Mouse (Mus musculus) adrenal gland, adult 18-20 months (tissue): Measurements from ENCODE around the gene Sema4a. TPM values are rescaled to one million over a fixed set of nuclear protein-coding genes. Genes with fewer than 3 reads are reported as not detected.

Experiments
- DNase-seq, 2 experiments: peaks; one replicate each; pipeline ENCODE4 v3.0.0; 2021 to 2022; ENCODE audit warnings: low spot score in 2 of 2
- total RNA-seq, 2 experiments: library from RNA; stranded (reverse); gene quantifications; 1 replicate in 1 of 2; 2 replicates in 1 of 2; pipeline ENCODE4 v1.2.3; 2021

Gene Sema4a
- total RNA-seq, 2 experiments from 2014 or later: 12.6 to 23.6 TPM

- no peak for DNase-seq
Observed at GRCm38 (mm10) chr3:88456746-88457532, 4.0 kb downstream of the Sema4a start.

- no peak for DNase-seq
Observed at GRCm38 (mm10) chr3:88456313-88456712, 4.7 kb downstream of the Sema4a start.

GRCm38 (mm10) chr3:88455588-88456264 is 5.3 kb downstream of the Sema4a start:
- no peak for DNase-seq

- no peak for DNase-seq
Observed at GRCm38 (mm10) chr3:88454762-88455587, 6.0 kb downstream of the Sema4a start.

DNA sequence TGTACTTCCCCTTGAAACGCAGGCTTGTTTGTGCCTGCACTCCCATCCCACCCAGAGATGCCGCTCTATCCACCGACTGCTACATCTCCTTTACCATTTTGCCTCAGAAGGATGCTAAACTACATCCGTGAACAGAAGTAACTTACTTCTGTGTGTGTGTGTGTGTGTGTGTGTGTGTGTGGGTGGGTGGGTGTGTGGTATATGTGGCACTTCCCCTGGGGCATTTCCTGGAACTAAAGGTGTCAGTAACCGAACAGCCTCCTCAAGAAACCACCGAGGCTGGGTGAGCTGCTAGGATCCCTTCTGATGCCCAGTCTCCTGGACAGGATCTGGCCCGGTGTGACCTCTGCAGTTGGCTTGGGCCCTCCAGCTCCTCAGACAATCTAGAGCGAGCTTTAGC is 7.0 kb downstream of the Sema4a start:
- DNase-seq: no peak

GRCm38 (mm10) chr3:88453369-88453768 is 7.6 kb downstream of the Sema4a start:
- DNase-seq: no peak

- no peak for DNase-seq
Observed at GRCm38 (mm10) chr3:88452716-88453115, 8.3 kb downstream of the Sema4a start.

DNA sequence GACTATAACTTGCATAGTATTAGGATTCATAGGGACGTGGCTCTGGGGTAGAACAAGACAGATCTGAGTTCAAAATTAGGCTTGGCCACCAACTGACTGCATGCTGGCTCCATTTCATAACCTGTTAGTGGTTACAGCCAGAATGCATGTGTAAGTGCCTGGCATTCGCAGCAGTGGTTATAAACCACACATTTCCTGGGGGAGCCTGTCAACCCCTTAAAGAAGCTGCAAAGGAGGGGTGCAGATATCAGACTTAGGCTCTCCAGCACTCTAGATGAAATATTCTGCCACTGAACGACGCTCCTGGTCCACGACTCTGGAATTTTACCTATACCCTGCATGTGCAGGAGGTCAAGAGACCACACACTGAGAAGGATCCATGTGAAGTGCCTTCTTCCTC is 8.7 kb downstream of the Sema4a start:
- DNase-seq: no peak

- DNase-seq: no peak
Observed at GRCm38 (mm10) chr3:88450379-88451131, 10.4 kb downstream of the Sema4a start.

DNA sequence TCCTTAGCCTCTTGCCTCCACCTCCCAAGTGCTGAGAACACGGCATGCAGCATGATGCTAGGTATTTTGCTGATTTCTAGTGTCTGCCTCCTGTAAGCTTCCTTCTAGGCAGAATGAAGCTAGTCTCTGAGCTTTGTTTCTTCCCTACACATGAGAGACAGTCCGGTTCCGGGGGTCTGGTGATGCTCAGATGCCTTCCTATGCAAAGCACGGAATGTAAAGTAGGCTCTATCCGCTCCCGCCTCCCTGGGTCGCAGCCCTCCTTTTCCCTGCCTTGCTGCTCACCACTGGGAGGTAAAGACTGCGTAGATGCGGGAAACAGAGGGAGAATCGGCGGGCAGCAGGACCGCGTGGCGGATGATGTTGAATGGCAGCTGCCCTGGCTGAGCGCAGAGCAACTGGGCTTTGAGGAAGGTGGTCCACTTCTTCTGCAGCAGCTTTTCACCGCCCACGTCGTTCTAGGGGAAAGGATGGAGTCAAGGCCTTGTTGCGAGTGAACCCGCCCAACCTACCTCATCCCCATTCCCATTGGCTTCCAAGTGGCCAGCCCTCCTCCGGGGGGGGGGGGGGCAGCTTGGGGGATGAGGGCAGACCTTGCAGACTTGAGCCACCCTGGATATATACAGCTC is 11.5 kb downstream of the Sema4a start:
- DNase-seq: peak in 1 of 2 experiments; percentile 52

GRCm38 (mm10) chr3:88448443-88448842 is 12.5 kb downstream of the Sema4a start:
- DNase-seq: no peak

GRCm38 (mm10) chr3:88447676-88448183 is 13.3 kb downstream of the Sema4a start:
- DNase-seq: no peak

GRCm38 (mm10) chr3:88446471-88447123 is 14.4 kb downstream of the Sema4a start:
- DNase-seq: no peak

DNA sequence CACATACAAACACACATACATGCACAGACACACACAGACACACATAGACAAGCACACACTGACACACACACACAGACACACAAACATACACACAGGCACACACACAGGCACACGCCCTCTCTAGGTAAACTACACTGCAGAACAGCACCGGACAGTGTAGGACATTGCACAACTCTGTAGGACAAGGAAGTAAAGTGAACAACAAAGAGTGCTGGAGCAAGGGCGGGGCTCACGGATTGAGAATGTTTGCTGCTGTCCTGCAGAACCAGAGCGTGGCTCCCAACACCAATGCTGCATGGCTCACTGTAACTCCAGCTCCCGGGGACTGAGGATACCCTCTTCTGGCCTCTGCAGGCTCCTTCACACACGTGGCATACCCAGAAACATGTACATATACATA is 18.1 kb downstream of the Sema4a start:
- DNase-seq: no peak

DNA sequence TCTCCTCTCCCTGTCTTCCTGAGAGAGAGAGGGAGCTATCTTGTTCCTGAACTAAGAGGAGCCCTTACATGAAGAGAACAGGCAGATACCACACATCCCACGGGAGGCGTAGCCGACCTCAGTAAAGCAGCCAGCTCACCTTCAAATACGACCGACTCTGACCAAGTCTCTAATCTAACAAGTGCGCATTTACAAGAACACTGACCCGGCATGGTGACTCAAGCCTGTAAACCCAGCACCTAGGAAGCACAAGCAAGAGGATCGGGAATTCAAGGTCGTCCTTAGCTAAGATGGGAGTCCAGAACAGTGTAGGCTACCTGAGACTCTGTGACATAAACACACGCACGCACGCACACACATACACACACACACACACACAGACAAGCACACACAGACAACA is 18.5 kb downstream of the Sema4a start:
- no peak for DNase-seq

- peak in 1 of 2 experiments; percentile 44 for DNase-seq
Observed at GRCm38 (mm10) chr3:88440500-88441381, 20.2 kb downstream of the Sema4a start.

- no peak for DNase-seq
Observed at GRCm38 (mm10) chr3:88439582-88439981, 21.4 kb downstream of the Sema4a start.

DNA sequence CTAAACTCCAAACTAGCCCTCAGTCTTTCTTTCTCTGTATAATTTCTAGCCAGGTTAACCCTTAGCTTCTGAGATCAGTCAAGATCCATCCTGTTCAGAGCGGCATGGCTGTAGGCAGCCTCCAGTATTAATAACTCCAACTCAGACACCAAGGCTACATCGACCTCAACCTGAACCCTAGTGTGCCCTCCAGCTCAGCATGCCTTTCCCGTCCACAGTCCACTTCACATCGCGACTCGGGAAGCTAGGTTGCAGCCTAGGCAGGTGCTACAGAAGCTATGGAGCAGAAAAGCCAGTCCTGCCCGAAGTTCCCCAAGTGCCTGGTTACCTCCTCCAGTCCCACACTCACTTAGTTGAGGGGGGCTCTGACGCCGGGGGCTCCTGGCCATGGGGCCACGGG is 23.5 kb downstream of the Sema4a start:
- no peak for DNase-seq
